ENCODE assay signal across 17 mouse cellular contexts in genomic region chr6:118767698-118768097, GRCm38 (mm10).
"Had no signal": no experiment of that assay in that cellular context is flagged by ENCODE, and none has a peak within 500 bp of the region (broad histone marks: within the 10 kb centered on the region; RNA-seq: fewer than 3 reads in every experiment).

No protein-coding gene starts in this region.

- H3K9ac ChIP-seq: liver, postnatal 0 days; lung, embryonic 15.5 days; midbrain, embryonic 13.5 days; midbrain, embryonic 15.5 days; neural tube, embryonic 12.5 days had no signal

- H3K36me3 ChIP-seq: lung, embryonic 15.5 days; midbrain, embryonic 13.5 days; midbrain, embryonic 15.5 days; neural tube, embryonic 12.5 days had no signal

- ATAC-seq: liver, postnatal 0 days; lung, postnatal 0 days; midbrain, embryonic 13.5 days; midbrain, embryonic 15.5 days had no signal

- H3K9me3 ChIP-seq: lung, embryonic 15.5 days; midbrain, embryonic 13.5 days; midbrain, embryonic 15.5 days; neural tube, embryonic 12.5 days had no signal

- H3K4me1 ChIP-seq: lung, embryonic 15.5 days; midbrain, embryonic 13.5 days; midbrain, embryonic 15.5 days; neural tube, embryonic 12.5 days had no signal

- H3K27ac ChIP-seq: lung, embryonic 15.5 days; macrophage; midbrain, embryonic 13.5 days; midbrain, embryonic 15.5 days; neural tube, embryonic 12.5 days had no signal

- DNase-seq: liver, postnatal 0 days; lung, postnatal 14 days; lung, postnatal 36 days; right cerebral cortex, postnatal 25 days; right cerebral cortex, postnatal 4 days; spleen, adult 18-20 months; thymus, adult 18-20 months; thymus, postnatal 14 days; thymus, postnatal 36 days had no signal

- H3K4me2 ChIP-seq: lung, embryonic 15.5 days; midbrain, embryonic 11.5 days; midbrain, embryonic 13.5 days; midbrain, embryonic 15.5 days; neural tube, embryonic 12.5 days had no signal

- H3K27me3 ChIP-seq: lung, embryonic 15.5 days; megakaryocyte, embryonic 14.5 days; midbrain, embryonic 13.5 days; midbrain, embryonic 15.5 days; neural tube, embryonic 12.5 days had no signal

- H3K4me3 ChIP-seq: lung, embryonic 15.5 days; megakaryocyte, embryonic 14.5 days; midbrain, embryonic 13.5 days; midbrain, embryonic 15.5 days; neural tube, embryonic 12.5 days had no signal
